Mouse (Mus musculus) heart, embryonic 13.5 days (tissue): ENCODE data around the gene Pdzrn3. TPM values are rescaled to one million over a fixed set of nuclear protein-coding genes. Genes with fewer than 3 reads are reported as not detected.

ENCODE experiments used
- ATAC-seq: fragments of 200-750 bp; cut with Nextera tagmentation; 2 replicates; pipeline ENCODE4 v1.8.0; 2017; ENCODE audit warnings: moderate TSS enrichment; ENCODE audit not compliant: insufficient number of reproducible peaks, low FRiP score, low TSS enrichment; ENCODE audit errors: extremely low read depth
- H3K27ac ChIP-seq: fragments of 300-500 bp; sonication (generic); replicated peaks from 2 replicates; pipeline ENCODE4 v1.5.1; 2015; ENCODE audit warnings: moderate library complexity, mild to moderate bottlenecking, inconsistent platforms
- H3K27me3 ChIP-seq: fragments of 300-500 bp; sonication (generic); replicated peaks from 2 replicates; pipeline ENCODE4 v1.6.1; 2015; ENCODE audit warnings: mild to moderate bottlenecking, inconsistent platforms
- H3K36me3 ChIP-seq: fragments of 300-500 bp; sonication (generic); 2 replicates; pipeline ENCODE4 v1.6.1; 2015; ENCODE audit warnings: mild to moderate bottlenecking, inconsistent platforms
- H3K4me1 ChIP-seq: fragments of 300-500 bp; sonication (generic); 2 replicates; pipeline ENCODE4 v1.6.1; 2015; ENCODE audit warnings: inconsistent platforms
- H3K4me2 ChIP-seq: fragments of 300-500 bp; sonication (generic); 2 replicates; pipeline ENCODE4 v1.6.1; 2015; ENCODE audit warnings: inconsistent platforms, mild to moderate bottlenecking, moderate library complexity
- H3K4me3 ChIP-seq: fragments of 300-500 bp; sonication (generic); 2 replicates; pipeline ENCODE4 v1.5.1; 2015; ENCODE audit warnings: moderate library complexity, mild to moderate bottlenecking, inconsistent platforms
- H3K9ac ChIP-seq: fragments of 300-500 bp; sonication (generic); 2 replicates; pipeline ENCODE4 v1.6.1; 2015; ENCODE audit warnings: inconsistent platforms, mild to moderate bottlenecking, moderate library complexity
- H3K9me3 ChIP-seq: fragments of 300-500 bp; sonication (generic); 2 replicates; pipeline ENCODE4 v1.6.1; 2016; ENCODE audit warnings: inconsistent platforms
- WGBS: fragments of 180-500 bp; shearing (Covaris S2); methylation state at CpG from one replicate; pipeline ENCODE4 v1.1.7; 2015; ENCODE audit warnings: mixed read lengths; 5-methylcytosine and 5-hydroxymethylcytosine counted together
- polyA plus RNA-seq: library from polyadenylated mRNA; unstranded; fragments of >200 nt; fragmentation: Nextera tagmentation; extraction: Ambion mirVana; gene quantifications from 2 replicates; pipeline ENCODE4 v1.2.1, GENCODE M21; 2015

The Pdzrn3 gene
- 9.7 and 9.8 TPM in 2 replicates for polyA plus RNA-seq

- WGBS = under 1% methylated on average over 100 of the region's 111 CpGs
- peak within 1 kb of the TSS; percentile 94 for H3K27ac ChIP-seq
- H3K36me3 ChIP-seq = peaks cover 10% of the 10 kb centered on the region
Observed at GRCm38 (mm10) chr6:101377167-101377934, at the start of gene Pdzrn3. Gene Pdzrn3, minus strand, starts transcription at chr6:101377897.

GRCm38 (mm10) chr6:101427296-101427695, 49.6 kb upstream of the Pdzrn3 start:
- Histone ChIP-seq H3K36me3 (no peaks in the 10 kb centered on the region), H3K4me3 (no peak overlapping the region), H3K9me3 (no peaks in the 10 kb centered on the region), H3K4me1 (no peaks in the 10 kb centered on the region), H3K4me2 (no peak overlapping the region), H3K27me3 (no peaks in the 10 kb centered on the region), H3K9ac (no peak overlapping the region), H3K27ac (no peak overlapping the region)
- 85% methylated on average over 3 of the region's 3 CpGs for WGBS
- no peak for ATAC-seq

More at GRCm38 (mm10) chr6:101377167-101377934, at the start of gene Pdzrn3:
- ATAC-seq = peak; percentile 55; the same call in 1 of the 2 replicates
- Histone ChIP-seq H3K9ac (peak within 1 kb of the TSS; percentile 91), H3K27me3 (no peaks in the 10 kb centered on the region), H3K4me3 (peak within 1 kb of the TSS; percentile 67), H3K9me3 (no peaks in the 10 kb centered on the region), H3K4me1 (peaks cover 41% of the 10 kb centered on the region), H3K4me2 (peak within 1 kb of the TSS; percentile 98)

DNA sequence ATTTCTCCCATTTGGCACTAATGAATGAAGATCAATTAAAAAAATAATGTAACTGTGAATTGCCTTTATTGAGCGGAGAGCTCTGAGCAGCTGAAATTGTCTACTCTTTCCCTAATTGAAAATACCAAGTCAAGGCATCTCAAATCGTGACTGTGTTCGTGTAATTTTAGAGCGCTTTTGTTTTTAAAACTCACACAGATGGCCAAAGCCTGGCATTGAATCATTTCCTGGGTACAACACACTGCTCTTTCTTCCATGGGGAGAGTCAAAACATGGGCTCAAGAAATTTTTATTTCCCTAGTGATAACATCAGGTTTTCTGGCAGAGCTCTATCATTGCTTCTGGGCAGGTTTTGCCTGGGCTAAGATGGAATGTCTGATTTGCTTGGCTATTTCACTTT, 48.6 kb upstream of the Pdzrn3 start:
- no peaks in the 10 kb centered on the region for H3K36me3 ChIP-seq
- no peak for ATAC-seq
- H3K27ac ChIP-seq = no peak overlapping the region
- WGBS = 80% methylated on average over 4 of the region's 4 CpGs
- H3K4me1 ChIP-seq = no peaks in the 10 kb centered on the region
- H3K4me3 ChIP-seq = no peak overlapping the region
- no peaks in the 10 kb centered on the region for H3K27me3 ChIP-seq
- H3K9me3 ChIP-seq = no peaks in the 10 kb centered on the region
- H3K4me2 ChIP-seq = no peak overlapping the region
- no peak overlapping the region for H3K9ac ChIP-seq

GRCm38 (mm10) chr6:101422084-101422954, 44.6 kb upstream of the Pdzrn3 start:
- no peak overlapping the region for H3K4me3 ChIP-seq

DNA sequence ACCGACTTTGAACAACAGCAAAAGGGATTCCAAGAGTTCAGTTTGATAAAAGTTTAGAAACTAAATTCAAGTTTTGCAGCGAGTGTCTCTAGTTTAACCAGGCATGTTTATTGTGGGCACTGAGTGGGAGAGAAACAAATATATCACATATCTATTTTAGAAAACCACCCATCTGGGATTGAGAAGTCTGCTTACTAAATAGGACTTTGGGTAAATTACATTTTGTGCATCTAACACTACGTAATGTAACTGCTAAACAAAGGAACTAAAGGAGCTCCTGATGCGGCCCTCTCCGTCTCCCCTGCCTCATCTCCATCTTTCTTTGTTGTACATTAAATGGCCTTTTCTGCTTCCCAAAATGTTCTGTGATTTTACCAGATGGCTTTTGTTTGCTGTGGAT, 40.5 kb upstream of the Pdzrn3 start:
- Histone ChIP-seq H3K36me3 (no peaks in the 10 kb centered on the region), H3K9ac (no peak overlapping the region), H3K4me2 (no peak overlapping the region), H3K27ac (no peak overlapping the region), H3K4me3 (no peak overlapping the region), H3K9me3 (no peaks in the 10 kb centered on the region), H3K4me1 (no peaks in the 10 kb centered on the region), H3K27me3 (no peaks in the 10 kb centered on the region)
- 83% methylated on average over 5 of the region's 5 CpGs for WGBS
- ATAC-seq = no peak

More at GRCm38 (mm10) chr6:101422084-101422954, 44.6 kb upstream of the Pdzrn3 start:
- Histone ChIP-seq H3K36me3 (no peaks in the 10 kb centered on the region), H3K9me3 (no peaks in the 10 kb centered on the region), H3K9ac (no peak overlapping the region), H3K27ac (no peak overlapping the region), H3K27me3 (no peaks in the 10 kb centered on the region), H3K4me2 (no peak overlapping the region), H3K4me1 (no peaks in the 10 kb centered on the region)
- WGBS = 69% methylated on average over 10 of the region's 10 CpGs
- no peak for ATAC-seq

GRCm38 (mm10) chr6:101411701-101412100, 34.0 kb upstream of the Pdzrn3 start:
- Histone ChIP-seq H3K4me3 (no peak overlapping the region), H3K27me3 (no peaks in the 10 kb centered on the region), H3K27ac (no peak overlapping the region), H3K4me1 (peaks cover 3% of the 10 kb centered on the region; the same call in 1 of the 2 replicates), H3K4me2 (no peak overlapping the region), H3K36me3 (no peaks in the 10 kb centered on the region), H3K9ac (no peak overlapping the region), H3K9me3 (no peaks in the 10 kb centered on the region)
- WGBS = 73% methylated on average over 1 of the region's 1 CpGs
- ATAC-seq = no peak

DNA sequence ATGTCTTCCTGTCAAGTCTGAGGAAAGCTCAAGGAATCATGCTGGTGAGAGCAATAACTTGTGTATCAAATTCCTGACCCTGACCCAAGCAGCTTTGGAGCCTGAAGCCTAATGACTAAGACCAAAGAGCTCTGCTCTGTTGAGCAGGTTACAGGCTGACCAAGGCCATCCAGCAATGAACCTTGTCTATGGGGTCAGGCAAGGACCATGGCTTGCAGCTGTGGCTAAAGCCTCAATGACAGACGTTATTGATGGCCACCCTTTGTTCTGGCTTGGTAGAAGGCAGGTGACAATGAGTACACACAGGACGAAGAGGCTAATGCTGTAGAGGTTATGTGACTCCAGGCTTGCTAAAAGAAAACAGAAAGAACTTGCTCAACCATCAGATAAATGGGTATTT, 33.4 kb upstream of the Pdzrn3 start:
- Histone ChIP-seq H3K4me1 (peaks cover 3% of the 10 kb centered on the region; the same call in 1 of the 2 replicates), H3K9ac (no peak overlapping the region), H3K36me3 (no peaks in the 10 kb centered on the region), H3K4me3 (no peak overlapping the region), H3K27ac (no peak overlapping the region), H3K27me3 (no peaks in the 10 kb centered on the region), H3K9me3 (no peaks in the 10 kb centered on the region), H3K4me2 (no peak overlapping the region)
- WGBS = 35% methylated on average over 2 of the region's 2 CpGs
- ATAC-seq = no peak

- 0 out of 2 replicates have a peak, but pooled peaks cover 5% of the 10 kb centered on the region for H3K4me1 ChIP-seq
- H3K36me3 ChIP-seq = no peaks in the 10 kb centered on the region
- H3K9ac ChIP-seq = no peak overlapping the region
- WGBS = 65% methylated on average over 4 of the region's 4 CpGs
- no peak for ATAC-seq
- no peak overlapping the region for H3K27ac ChIP-seq
- H3K4me3 ChIP-seq = no peak overlapping the region
- H3K27me3 ChIP-seq = no peaks in the 10 kb centered on the region
- no peaks in the 10 kb centered on the region; the same call in 1 of the 2 replicates for H3K9me3 ChIP-seq
- H3K4me2 ChIP-seq = no peak overlapping the region
Observed at GRCm38 (mm10) chr6:101396711-101397110, 19.0 kb upstream of the Pdzrn3 start.

DNA sequence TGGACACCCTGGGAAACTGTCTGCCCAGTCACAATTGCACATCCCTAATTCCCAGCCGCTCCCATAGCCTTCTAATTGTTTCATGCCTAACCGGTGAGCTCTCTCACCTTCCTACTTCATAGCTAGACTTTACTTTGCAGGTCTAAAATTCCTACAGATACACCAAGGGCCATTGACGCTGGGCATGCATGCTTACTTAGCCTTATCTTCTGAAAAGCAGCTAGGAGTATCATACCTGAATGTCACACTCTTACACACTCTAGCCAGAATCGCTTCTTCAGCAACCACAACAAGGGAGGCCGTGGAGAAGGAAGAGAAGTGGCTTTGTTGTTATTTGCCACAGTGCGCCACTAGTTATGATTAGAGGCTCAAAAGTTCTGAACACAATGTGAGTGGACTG, 18.2 kb upstream of the Pdzrn3 start:
- Histone ChIP-seq H3K4me3 (no peak overlapping the region), H3K9ac (no peak overlapping the region), H3K4me1 (no peaks in the 10 kb centered on the region), H3K27ac (no peak overlapping the region), H3K27me3 (no peaks in the 10 kb centered on the region), H3K9me3 (no peaks in the 10 kb centered on the region; the same call in 1 of the 2 replicates), H3K4me2 (no peak overlapping the region), H3K36me3 (no peaks in the 10 kb centered on the region)
- ATAC-seq = no peak
- WGBS = 79% methylated on average over 6 of the region's 6 CpGs

- Histone ChIP-seq H3K9ac (no peak overlapping the region), H3K9me3 (peaks cover 3% of the 10 kb centered on the region; the same call in 1 of the 2 replicates), H3K36me3 (no peaks in the 10 kb centered on the region), H3K4me1 (no peaks in the 10 kb centered on the region), H3K27me3 (no peaks in the 10 kb centered on the region), H3K4me2 (no peak overlapping the region), H3K4me3 (no peak overlapping the region), H3K27ac (no peak overlapping the region)
- 78% methylated on average over 2 of the region's 2 CpGs for WGBS
- ATAC-seq = no peak
Observed at GRCm38 (mm10) chr6:101392801-101393117, 15.1 kb upstream of the Pdzrn3 start.

- no peaks in the 10 kb centered on the region for H3K4me1 ChIP-seq
- H3K27ac ChIP-seq = no peak overlapping the region
- no peak overlapping the region for H3K4me2 ChIP-seq
- ATAC-seq = no peak
- H3K27me3 ChIP-seq = no peaks in the 10 kb centered on the region
- 0 out of 2 replicates have a peak, but pooled peaks cover 3% of the 10 kb centered on the region for H3K9me3 ChIP-seq
- no peak overlapping the region for H3K4me3 ChIP-seq
- WGBS = 77% methylated on average over 8 of the region's 8 CpGs
- H3K9ac ChIP-seq = no peak overlapping the region
- H3K36me3 ChIP-seq = no peaks in the 10 kb centered on the region
Observed at GRCm38 (mm10) chr6:101392107-101392800, 14.6 kb upstream of the Pdzrn3 start.
